Mouse (Mus musculus) small intestine, adult 2 months (tissue): ENCODE data around the gene Ago4.

Source experiments
- CTCF ChIP-seq: fragments of 200-500 bp; IDR thresholded peaks from 2 replicates; pipeline ENCODE4 v1.5.1; 2012; ENCODE audit warnings: low read depth, mild to moderate bottlenecking, control low read depth, inconsistent platforms, low read length, moderate library complexity, mixed read lengths; ENCODE audit not compliant: insufficient replicate concordance, insufficient read length; ENCODE audit errors: extremely low read depth
- POLR2A ChIP-seq: fragments of 200-500 bp; IDR thresholded peaks from 2 replicates; pipeline ENCODE4 v1.6.1; 2012; ENCODE audit warnings: low read depth, mild to moderate bottlenecking, control low read depth, inconsistent platforms, low read length, moderate library complexity

- TF ChIP-seq CTCF (no peak), POLR2A (no peak)
These were observed 83.0 kb downstream of the Ago4 start for GRCm38 (mm10) chr4:126450268-126450667.
